Mouse (Mus musculus) brain, adult 10 weeks (tissue): ENCODE results near the gene Phf2. TPM values are rescaled to one million over a fixed set of nuclear protein-coding genes. Genes with fewer than 3 reads are reported as not detected.

Source experiments
- polyA plus RNA-seq: library from polyadenylated mRNA; stranded (reverse); fragments of 350-450 nt; fragmentation: Illumina TruSeq; extraction: RNeasy Lipid Tissue Mini Kit (QIAGEN cat#74804); gene quantifications from one replicate; pipeline ENCODE4 v1.2.3, GENCODE M21; 2015; ENCODE audit warnings: low read depth, low replicate concordance

Phf2 gene
- 20.0 TPM for polyA plus RNA-seq

DNA sequence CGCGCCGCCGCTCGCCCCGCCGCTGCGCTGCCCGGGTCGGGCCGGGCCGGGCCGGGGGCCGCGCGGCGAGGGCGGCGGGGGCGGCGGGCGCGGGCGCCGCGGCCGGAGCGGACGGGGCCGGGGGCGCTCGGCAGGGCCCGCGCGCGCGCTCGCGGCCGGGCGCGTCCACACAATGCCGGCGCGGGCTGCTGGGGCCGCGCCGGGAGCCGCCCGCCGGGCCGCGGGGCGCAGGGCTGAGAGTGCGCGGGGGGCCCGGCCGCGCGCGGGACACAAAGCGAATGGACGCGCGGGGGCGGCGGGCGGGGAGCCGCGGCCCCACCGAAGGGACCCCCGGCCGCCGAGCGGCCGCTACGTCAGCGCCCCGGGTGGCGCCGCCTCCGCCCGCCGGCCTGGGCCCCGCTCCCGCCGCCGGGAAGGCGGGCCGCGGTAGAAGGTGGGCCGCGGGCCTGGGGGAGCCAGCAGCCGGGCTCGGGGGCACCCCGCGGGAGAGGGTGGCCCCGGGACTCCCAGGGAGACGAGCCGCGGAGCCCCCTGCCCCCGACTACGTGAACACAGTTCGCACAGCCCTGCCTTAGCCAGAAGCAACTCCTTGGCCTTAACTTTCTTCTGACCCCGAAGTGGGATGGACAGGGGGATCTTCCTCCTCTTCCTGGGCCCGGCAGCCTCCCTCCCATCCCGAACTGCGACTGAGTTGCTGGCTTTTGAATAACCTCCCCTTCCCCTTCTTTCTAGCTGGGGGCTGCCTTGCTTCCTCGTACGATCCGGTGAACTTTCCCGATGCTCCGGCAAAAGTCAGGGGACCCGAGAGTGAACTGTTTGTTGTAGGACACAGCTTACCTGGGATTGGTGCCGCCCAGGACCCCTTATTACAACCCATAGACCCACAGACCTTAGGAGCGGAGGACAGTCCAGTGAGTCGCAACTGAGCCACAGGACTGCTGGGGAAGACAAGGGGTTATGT is at the start of gene Phf2:
Gene Phf2, minus strand, starts transcription at position 349 of the 961 bp plus-strand sequence.

Other genes starting within 250 kb of the Phf2 start
- gene Ptpdc1, start 245.5 kb downstream of the Phf2 start, polyA plus RNA-seq, result 21.0 TPM
- gene Barx1, start 208.1 kb downstream of the Phf2 start, polyA plus RNA-seq, result not detected
- 71.3 TPM for gene Fam120a, start 96.9 kb upstream of the Phf2 start, polyA plus RNA-seq